Mouse (Mus musculus) lung, adult 2 months (tissue): Measurements from ENCODE around the gene Hspa1b. TPM values are rescaled to one million over a fixed set of nuclear protein-coding genes. Genes with fewer than 3 reads are reported as not detected.
"Not testable (repeated sequence)": the region's sequence is repeated elsewhere in the genome, so short reads cannot be mapped to it uniquely, and the experiment has no call there.

Experiments used
- DNase-seq: peaks from one replicate; pipeline ENCODE4 v3.0.0; 2022
- H3K4me1 ChIP-seq: fragments of 200-500 bp; 2 replicates; pipeline ENCODE4 v1.6.1; 2011; ENCODE audit warnings: low read length; ENCODE audit not compliant: control insufficient read depth, insufficient read depth
- H3K4me3 ChIP-seq: fragments of 200-500 bp; replicated peaks from 2 replicates; pipeline ENCODE3; 2011; ENCODE audit warnings: low read depth, mild to moderate bottlenecking, control low read depth, low read length; ENCODE audit errors: extremely low read depth
- CTCF ChIP-seq: fragments of 200-500 bp; IDR thresholded peaks from 2 replicates; pipeline ENCODE4 v1.5.1; 2011; ENCODE audit warnings: mild to moderate bottlenecking, low read length, control low read depth; ENCODE audit not compliant: insufficient read depth
- POLR2A ChIP-seq: fragments of 200-500 bp; IDR thresholded peaks from 2 replicates; pipeline ENCODE4 v1.6.1; 2011; ENCODE audit warnings: low read depth, mild to moderate bottlenecking, control low read depth, low read length, borderline replicate concordance; ENCODE audit errors: extremely low read depth
- WGBS: fragments of 180-500 bp; shearing (Covaris S2); methylation state at CpG from one replicate; pipeline ENCODE4 v1.1.7; 2018; 5-methylcytosine and 5-hydroxymethylcytosine counted together
- polyA plus RNA-seq: library from polyadenylated mRNA; depleted of rRNA; stranded (reverse); fragments of >200 nt; gene quantifications from 2 replicates; pipeline ENCODE4 v1.2.3, GENCODE M21; 2012; rRNA removed

Gene Hspa1b
- polyA plus RNA-seq, result 20.1 and 93.1 TPM in 2 replicates

DNA sequence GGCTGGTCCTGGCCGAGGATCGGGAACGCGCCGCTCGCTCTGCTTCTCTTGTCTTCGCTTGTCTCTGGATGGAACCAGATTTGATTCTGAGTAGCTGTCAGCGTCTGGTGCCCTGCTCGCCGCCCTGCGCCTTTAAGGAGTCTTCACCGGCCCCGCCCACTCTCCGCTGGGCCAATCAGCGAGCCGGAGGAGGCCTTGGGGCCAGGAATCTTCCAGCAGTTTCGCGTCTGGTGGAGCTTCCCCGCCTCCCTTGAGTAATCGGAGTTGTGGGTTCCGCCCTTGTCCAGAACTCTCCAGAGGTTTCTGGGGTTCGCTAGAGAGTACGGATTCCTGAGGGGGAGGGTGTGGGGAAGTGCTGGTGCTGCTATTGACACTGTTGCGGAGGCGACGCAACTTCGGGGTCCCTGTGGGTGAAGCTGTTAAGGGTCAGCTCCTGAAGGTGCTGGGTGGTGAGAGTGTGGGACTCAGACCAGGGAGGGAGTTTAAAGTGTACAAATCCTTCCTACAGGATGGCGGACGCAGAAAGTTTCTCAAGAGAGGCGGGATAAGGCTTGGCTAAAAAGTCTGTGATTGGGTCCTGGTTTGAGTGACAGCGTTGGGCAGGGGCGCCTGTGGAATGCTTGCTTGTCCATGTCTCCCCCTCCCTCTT lies at the start of gene Hspa1b:
Gene Hspa1b, minus strand, starts transcription at position 109 of the 649 bp plus-strand sequence.
- H3K4me3 ChIP-seq, result peak within 1 kb of the TSS; percentile 99
- DNase-seq, result peak; percentile 94
- TF ChIP-seq POLR2A, result peak; percentile 93
- under 1% methylated on average over 32 of the region's 32 CpGs for WGBS
- not testable (repeated sequence) for H3K4me1 ChIP-seq

- 90% methylated on average over 7 of the region's 7 CpGs for WGBS
- Histone ChIP-seq H3K4me1 (peaks cover 4% of the 10 kb centered on the region), H3K4me3 (no peak overlapping the region)
- DNase-seq, result no peak
- no peak for TF ChIP-seq POLR2A
- no peak for TF ChIP-seq CTCF
Measured at GRCm38 (mm10) chr17:35007387-35007991, 48.5 kb upstream of the Hspa1b start.

- 98% methylated on average over 5 of the region's 5 CpGs for WGBS
- H3K4me3 ChIP-seq, DNase-seq, H3K4me1 ChIP-seq: not testable (repeated sequence)
Measured at GRCm38 (mm10) chr17:35005902-35006301, 46.9 kb upstream of the Hspa1b start.

- H3K4me3 ChIP-seq, result no peak overlapping the region
- no peak for DNase-seq
- 95% methylated on average over 10 of the region's 10 CpGs for WGBS
Measured at GRCm38 (mm10) chr17:35005158-35005557, 46.1 kb upstream of the Hspa1b start.

DNA sequence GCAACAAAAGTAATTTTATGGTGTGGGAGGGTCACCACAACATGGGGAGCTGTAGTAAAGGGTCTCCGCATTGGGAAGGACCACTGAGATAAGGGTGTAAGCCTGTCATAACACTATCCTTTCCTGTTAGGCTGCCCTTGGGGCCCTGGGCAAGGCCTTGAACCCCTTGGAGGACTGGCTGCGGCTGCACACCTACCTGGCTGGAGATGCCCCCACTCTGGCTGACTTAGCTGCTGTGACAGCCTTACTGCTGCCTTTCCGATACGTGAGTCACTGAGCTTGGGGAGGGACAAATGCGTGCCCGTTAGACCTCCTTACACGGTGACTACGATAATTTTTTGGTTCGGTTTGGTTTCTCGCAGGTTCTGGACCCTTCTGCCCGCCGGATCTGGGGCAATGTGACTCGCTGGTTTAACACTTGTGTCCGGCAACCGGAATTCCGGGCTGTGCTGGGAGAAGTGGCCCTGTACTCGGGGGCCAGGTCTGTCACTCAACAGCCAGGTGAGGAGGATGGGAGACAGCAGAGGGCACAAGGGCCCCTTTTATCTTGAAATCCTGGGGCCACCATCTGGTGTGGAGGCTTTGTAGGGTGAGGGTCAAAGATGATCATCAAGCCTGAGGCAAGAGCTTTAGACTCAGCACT lies 45.2 kb upstream of the Hspa1b start:
- peaks cover 8% of the 10 kb centered on the region for H3K4me1 ChIP-seq
- TF ChIP-seq CTCF (no peak), POLR2A (no peak)
- WGBS, result 95% methylated on average over 17 of the region's 17 CpGs
- no peak overlapping the region for H3K4me3 ChIP-seq
- no peak for DNase-seq

More at GRCm38 (mm10) chr17:35005158-35005557, 46.1 kb upstream of the Hspa1b start:
- H3K4me1 ChIP-seq, result peaks cover 8% of the 10 kb centered on the region
- TF ChIP-seq POLR2A, result no peak
- no peak for TF ChIP-seq CTCF

DNA sequence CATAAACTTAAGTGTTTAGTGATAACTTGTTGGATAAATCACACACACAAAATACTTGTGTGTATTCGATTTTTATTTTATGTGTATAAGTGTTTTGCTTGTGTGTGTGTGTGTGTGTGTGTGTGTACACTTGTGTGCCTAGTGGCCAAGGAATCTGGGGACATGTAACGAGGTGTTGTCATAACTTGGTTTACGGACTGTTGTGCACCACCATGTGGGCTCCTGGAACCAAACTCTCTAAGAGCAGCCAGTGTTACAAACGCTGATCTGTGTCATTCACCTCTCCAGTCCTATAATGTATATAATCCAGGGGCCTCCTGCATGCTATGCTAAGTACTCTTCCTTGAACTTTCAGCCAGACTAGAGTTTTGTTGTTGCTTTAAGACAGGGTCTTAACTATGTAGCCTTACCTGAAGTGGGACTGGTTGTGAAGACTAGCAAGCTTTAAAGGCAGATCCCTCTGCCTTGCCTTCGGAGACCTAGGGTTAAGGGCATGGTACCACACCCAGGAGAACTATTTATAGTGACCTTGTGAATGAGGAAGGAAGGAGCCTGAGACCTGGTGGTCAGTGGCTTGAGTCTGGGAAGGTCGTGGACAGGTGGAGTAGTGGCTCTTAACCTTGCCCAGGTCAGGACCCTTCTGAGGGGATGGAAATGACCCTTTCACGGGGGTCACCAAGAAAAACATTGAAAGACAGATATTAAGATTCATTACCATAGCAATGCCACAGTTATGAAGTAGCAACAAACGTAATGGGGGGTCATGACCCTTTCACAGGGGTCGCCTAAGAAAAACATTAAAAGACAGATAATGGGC lies 44.2 kb upstream of the Hspa1b start:
- no peak overlapping the region for H3K4me3 ChIP-seq
- DNase-seq, result no peak
- H3K4me1 ChIP-seq, result peaks cover 8% of the 10 kb centered on the region
- WGBS, result 52% methylated on average over 9 of the region's 9 CpGs
- TF ChIP-seq POLR2A (no peak), CTCF (no peak)

- TF ChIP-seq POLR2A (no peak), CTCF (no peak)
- peak overlapping the region; percentile 78 for H3K4me3 ChIP-seq
- 10% methylated on average over 12 of the region's 12 CpGs for WGBS
Measured at GRCm38 (mm10) chr17:35002153-35002865, 43.3 kb upstream of the Hspa1b start.

GRCm38 (mm10) chr17:35001452-35002152 lies 42.6 kb upstream of the Hspa1b start:
- WGBS, result under 1% methylated on average over 35 of the region's 35 CpGs
- no peak for TF ChIP-seq POLR2A
- TF ChIP-seq CTCF, result no peak
- peaks cover 8% of the 10 kb centered on the region for H3K4me1 ChIP-seq
- no peak for DNase-seq
- H3K4me3 ChIP-seq, result peak overlapping the region; percentile 78

More at GRCm38 (mm10) chr17:35002153-35002865, 43.3 kb upstream of the Hspa1b start:
- peaks cover 8% of the 10 kb centered on the region for H3K4me1 ChIP-seq
- no peak for DNase-seq
